Mouse (Mus musculus) E14TG2a.4 (cell line): ENCODE results near the gene Raet1d.
"Not testable (repeated sequence)": the region's sequence is repeated elsewhere in the genome, so short reads cannot be mapped to it uniquely, and the experiment has no call there.

Experiments
- H3K27me3 ChIP-seq: 2 replicates; pipeline ENCODE4 v1.6.1; 2014; ENCODE audit warnings: low read length, control low read depth; ENCODE audit not compliant: insufficient read depth
- H3K36me3 ChIP-seq: 2 replicates; pipeline ENCODE4 v1.6.1; 2014; ENCODE audit warnings: low read length, control low read depth; ENCODE audit not compliant: insufficient read depth
- H3K4me1 ChIP-seq: replicated peaks from 2 replicates; pipeline ENCODE4 v1.6.1; 2014; ENCODE audit warnings: low read depth, low read length, control low read depth
- H3K4me3 ChIP-seq: replicated peaks from 2 replicates; pipeline ENCODE4 v1.5.1; 2014; ENCODE audit warnings: mild to moderate bottlenecking, low read length
- H3K9me3 ChIP-seq: 2 replicates; pipeline ENCODE4 v1.6.1; 2014; ENCODE audit warnings: low read length, control low read depth
- CTCF ChIP-seq: conservative IDR thresholded peaks from 2 replicates; pipeline ENCODE4 v1.5.1; 2014; ENCODE audit warnings: low read length
- NANOG ChIP-seq: IDR thresholded peaks from 2 replicates; pipeline ENCODE4 v1.6.1; 2014; ENCODE audit warnings: borderline replicate concordance, low read length, mixed read lengths
- POU5F1 ChIP-seq: IDR thresholded peaks from 2 replicates; pipeline ENCODE4 v1.6.1; 2014; ENCODE audit warnings: low read length, borderline replicate concordance

The Raet1d gene

GRCm38 (mm10) chr10:22360252-22360651, at the start of gene Raet1d:
Gene Raet1d, plus strand, starts transcription at chr10:22360552.
- H3K4me3 ChIP-seq, H3K36me3 ChIP-seq, H3K9me3 ChIP-seq, H3K4me1 ChIP-seq, H3K27me3 ChIP-seq: not testable (repeated sequence)

DNA sequence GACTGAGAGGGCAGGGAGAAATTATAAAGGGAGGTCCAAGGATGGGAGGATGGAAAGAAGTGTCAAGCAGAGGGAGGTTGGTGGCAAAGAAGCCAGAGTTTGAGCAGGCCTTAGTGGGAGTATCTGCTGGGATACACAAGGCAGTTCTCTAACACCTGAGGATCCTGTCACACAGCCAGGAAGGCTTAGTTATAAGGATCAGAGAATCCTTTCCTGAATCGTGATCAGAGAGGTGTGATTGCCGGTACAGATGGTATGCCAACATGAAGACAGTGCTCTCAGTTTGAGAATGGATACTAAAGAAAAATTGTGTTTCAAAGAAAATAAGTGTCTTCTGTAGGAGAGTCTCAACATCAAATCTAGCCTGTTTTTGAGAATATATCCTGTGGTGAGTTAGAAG, 37.5 kb upstream of the Raet1d start:
- TF ChIP-seq CTCF, result no peak
- no peak for TF ChIP-seq POU5F1
- TF ChIP-seq NANOG, result no peak
- no peak overlapping the region for H3K4me3 ChIP-seq
- no peaks in the 10 kb centered on the region for H3K36me3 ChIP-seq
- no peaks in the 10 kb centered on the region for H3K27me3 ChIP-seq
- H3K4me1 ChIP-seq, result no peaks in the 10 kb centered on the region
- H3K9me3 ChIP-seq, result peaks cover 35% of the 10 kb centered on the region

DNA sequence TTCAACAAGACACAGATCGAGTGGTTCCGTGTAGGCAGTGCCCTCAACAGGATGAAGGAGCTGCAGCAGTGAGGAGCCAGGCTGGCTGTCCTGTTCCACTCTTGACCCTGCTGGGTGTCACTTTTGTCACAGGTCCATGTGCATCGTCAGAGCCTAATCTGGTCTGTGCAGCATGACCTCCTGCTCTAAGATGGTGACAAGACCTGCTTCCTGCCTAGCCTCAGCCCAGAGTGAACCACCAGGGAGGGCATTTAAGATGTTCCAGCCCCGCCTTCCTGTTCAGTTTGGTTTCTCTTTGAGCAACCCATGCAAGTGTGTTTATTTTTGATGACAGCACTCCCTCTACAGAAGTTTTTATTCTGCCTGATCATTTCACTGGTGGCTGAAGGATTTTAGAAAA, 14.6 kb upstream of the Raet1d start:
- H3K4me3 ChIP-seq, H3K4me1 ChIP-seq, H3K36me3 ChIP-seq, H3K27me3 ChIP-seq: not testable (repeated sequence)
- peaks cover 70% of the 10 kb centered on the region for H3K9me3 ChIP-seq

DNA sequence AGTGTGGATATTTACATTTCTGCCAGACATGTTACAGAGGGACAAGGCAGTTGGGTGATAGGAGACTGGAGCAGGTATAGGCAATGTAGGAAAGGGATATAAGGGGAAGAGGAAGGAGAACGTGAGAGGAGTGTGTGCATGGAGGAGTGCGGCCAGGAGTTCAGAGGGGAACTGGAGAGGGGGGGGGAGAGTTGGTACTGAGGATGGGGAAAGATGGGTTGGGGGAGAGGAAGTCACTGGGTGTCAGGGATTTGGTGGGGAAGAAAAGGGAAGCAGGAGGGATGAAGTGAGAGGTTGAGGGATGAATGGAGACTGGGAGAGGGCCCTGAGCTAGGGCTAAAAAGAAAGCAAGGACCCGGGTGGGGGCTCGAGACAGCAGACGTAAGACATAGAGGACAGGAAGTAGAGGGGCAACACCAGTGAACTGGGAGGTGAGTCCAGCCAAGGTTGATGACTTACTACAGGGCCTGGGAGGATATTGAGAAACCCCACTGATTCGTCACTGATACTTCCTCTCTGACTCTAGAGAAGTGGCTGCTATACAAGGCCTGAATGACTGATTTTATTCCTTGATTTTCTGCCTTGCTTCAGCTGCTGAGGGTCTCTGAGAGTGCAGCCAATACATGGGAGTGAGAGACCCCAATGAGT, 6.7 kb upstream of the Raet1d start:
- peaks cover 21% of the 10 kb centered on the region for H3K9me3 ChIP-seq
- not testable (repeated sequence) for H3K4me3 ChIP-seq, H3K36me3 ChIP-seq, H3K27me3 ChIP-seq, H3K4me1 ChIP-seq

- H3K4me3 ChIP-seq, H3K36me3 ChIP-seq, H3K4me1 ChIP-seq, H3K27me3 ChIP-seq: not testable (repeated sequence)
- H3K9me3 ChIP-seq, result peaks cover 16% of the 10 kb centered on the region
Observed at GRCm38 (mm10) chr10:22354196-22354574, 6.2 kb upstream of the Raet1d start.

DNA sequence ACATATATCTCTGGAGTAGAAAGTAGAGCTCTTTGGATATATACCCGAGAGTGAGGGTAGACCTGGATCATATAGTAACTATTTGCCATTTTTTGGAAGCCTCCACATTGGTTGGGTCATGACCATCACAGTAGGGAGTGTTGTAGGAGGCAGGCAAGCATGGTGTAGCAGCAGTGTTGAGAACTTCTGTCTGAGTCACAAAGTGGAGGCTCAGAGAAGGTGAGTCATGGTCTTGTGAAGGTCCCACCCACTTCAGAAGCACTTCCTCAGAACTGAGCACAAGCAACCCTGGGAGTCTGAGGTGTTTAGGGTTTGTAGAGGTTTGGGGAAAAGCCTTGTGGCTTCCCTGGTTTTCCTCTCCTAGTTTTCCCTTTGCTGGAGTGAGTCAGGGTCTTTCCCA, 3.0 kb upstream of the Raet1d start:
- not testable (repeated sequence) for H3K4me1 ChIP-seq, H3K36me3 ChIP-seq, H3K4me3 ChIP-seq, H3K27me3 ChIP-seq, H3K9me3 ChIP-seq

DNA sequence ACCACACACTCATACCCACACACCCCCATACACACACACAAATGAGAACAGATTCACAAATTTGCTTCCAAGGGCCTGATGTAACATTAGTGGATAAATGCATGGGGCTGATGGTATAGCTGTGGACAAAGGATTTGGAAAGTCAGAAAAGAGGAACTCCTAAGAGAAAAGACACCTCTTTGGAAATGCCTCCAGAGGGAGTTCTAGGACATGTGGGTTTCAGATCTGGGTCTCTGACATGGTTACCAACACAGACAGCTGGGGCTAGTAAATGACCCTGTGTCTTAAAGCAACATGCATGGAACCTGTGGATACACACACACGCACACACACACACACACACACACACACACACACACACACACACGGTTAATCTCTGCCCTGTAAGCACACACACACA, 605 bp downstream of the Raet1d start:
- not testable (repeated sequence) for H3K27me3 ChIP-seq, H3K36me3 ChIP-seq, H3K4me1 ChIP-seq, H3K4me3 ChIP-seq, H3K9me3 ChIP-seq

DNA sequence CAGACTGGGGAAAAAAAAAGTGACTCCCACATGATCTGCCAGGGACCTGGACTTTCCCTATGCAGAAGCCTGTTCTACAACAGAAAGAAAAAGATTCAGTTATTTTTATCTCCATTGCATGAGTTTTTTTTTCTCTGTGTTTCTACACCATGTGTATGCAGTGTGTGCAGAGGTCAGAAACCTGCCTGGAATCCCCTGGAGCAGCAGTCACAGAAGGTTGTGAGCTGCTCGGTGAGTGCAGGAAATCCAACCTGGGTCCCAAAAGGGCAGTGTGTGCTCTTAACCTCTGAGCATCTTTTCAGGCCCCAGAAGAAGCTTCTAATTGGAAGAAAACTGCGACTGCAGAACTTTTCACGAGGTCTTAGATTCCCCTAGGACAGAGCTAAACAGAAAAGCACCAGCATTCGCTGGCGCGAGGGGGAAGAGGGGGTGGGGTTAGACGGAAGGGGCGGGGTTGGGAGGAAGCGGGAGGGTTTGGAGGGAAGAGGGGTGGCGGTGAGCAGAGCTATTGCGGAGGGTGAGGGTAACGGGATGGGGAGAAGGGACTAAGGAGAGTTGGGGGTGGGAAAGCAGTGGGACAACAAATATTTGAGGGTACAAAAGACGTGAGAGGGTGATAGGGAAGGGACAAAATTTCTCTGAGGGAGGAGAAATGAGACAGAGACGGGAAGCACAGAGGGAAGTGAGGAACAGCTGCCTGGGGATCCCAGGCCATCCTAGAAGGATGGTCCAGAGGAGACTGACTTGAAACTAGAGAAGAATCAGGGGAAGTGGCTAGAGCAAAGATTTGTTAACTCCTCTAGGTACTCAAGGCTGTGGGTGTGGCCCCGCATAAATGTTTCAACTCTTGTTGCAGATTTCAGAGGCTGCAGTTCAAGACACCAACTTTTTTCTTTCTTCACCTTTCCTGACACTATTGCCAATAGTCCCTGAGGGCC, 1.3 kb downstream of the Raet1d start:
- H3K27me3 ChIP-seq, H3K4me1 ChIP-seq, H3K36me3 ChIP-seq, H3K9me3 ChIP-seq: not testable (repeated sequence)
- H3K4me3 ChIP-seq, result peak overlapping the region; percentile 62; the same call in 1 of the 2 replicates

DNA sequence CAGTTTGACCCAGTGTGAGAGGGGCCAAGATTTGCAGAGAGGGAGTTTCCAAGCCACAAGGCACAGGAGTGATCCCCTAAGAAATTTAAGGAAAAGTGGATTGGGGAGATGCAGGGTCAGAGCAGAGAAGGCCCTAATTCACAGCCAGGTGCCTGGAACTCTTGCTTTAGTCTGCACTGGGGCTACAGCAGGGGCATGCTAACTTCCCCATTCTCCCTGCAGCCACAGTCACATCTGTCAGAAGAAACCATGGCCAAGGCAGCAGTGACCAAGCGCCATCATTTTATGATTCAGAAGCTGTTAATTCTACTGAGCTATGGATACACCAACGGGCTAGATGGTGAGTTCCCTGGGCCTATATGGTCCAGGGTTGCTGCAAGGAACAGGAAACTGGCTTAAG, 2.1 kb downstream of the Raet1d start:
- not testable (repeated sequence) for H3K4me1 ChIP-seq, H3K27me3 ChIP-seq, H3K36me3 ChIP-seq, H3K9me3 ChIP-seq, H3K4me3 ChIP-seq

DNA sequence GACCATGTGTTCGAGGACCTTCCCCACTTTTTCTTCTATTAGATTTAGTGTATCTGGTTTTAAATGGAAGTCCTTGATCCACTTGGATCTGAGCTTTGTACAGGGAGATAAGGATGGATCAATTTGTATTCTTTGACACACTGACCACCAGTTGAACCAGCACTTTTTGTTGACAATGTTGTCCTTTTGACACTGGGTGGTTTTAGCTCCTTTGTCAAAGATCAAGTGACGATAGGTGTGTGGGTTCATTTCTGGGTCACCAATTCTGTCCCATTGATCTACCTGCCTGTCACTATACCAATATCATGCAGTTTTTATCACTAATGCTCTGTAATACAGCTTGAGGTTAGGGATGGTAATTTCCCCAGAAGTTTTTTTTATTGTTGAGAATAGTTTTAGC, 4.6 kb downstream of the Raet1d start:
- not testable (repeated sequence) for H3K4me3 ChIP-seq, H3K4me1 ChIP-seq, H3K36me3 ChIP-seq, H3K9me3 ChIP-seq, H3K27me3 ChIP-seq

DNA sequence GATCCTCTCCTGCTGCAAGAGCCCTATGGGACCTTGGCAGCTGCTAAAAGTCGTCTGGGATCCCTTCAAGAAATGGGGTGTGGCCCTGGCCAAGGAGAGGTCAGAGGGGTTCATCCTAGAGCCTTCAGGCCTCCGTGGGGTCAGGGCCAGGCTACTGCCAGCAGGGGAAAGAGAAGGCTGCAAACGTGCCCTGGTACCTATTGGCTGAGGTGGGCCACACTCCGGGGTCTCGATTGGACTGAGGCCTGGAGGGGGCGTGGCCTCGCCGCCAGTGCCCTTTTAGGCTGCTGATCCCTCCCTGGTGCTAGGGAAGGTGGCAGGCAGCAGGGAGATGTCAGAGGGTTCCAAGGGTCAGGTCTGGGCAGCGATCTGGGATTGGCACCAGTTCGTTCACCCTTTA, 20.9 kb downstream of the Raet1d start:
- H3K36me3 ChIP-seq, H3K9me3 ChIP-seq, H3K27me3 ChIP-seq, H3K4me3 ChIP-seq, H3K4me1 ChIP-seq: not testable (repeated sequence)
